Mouse (Mus musculus) kidney, embryonic 15.5 days (tissue): ENCODE data around the gene Ddx55. TPM values are rescaled to one million over a fixed set of nuclear protein-coding genes. Genes with fewer than 3 reads are reported as not detected.

Experiments
- ATAC-seq: fragments of 200-750 bp; cut with Nextera tagmentation; replicated peaks from 2 replicates; pipeline ENCODE4 v1.8.0; 2017; ENCODE audit warnings: moderate TSS enrichment; ENCODE audit not compliant: low FRiP score
- H3K27ac ChIP-seq: fragments of 300-500 bp; sonication (generic); 2 replicates; pipeline ENCODE4 v1.5.1; 2015; ENCODE audit warnings: mild to moderate bottlenecking, inconsistent platforms
- H3K27me3 ChIP-seq: fragments of 300-500 bp; sonication (generic); 2 replicates; pipeline ENCODE4 v1.6.1; 2015; ENCODE audit warnings: inconsistent platforms
- H3K36me3 ChIP-seq: fragments of 300-500 bp; sonication (generic); 2 replicates; pipeline ENCODE4 v1.6.1; 2015; ENCODE audit warnings: inconsistent platforms
- H3K4me1 ChIP-seq: fragments of 300-500 bp; sonication (generic); 2 replicates; pipeline ENCODE4 v1.6.1; 2015; ENCODE audit warnings: inconsistent platforms
- H3K4me2 ChIP-seq: fragments of 300-500 bp; sonication (generic); 2 replicates; pipeline ENCODE4 v1.6.1; 2015; ENCODE audit warnings: moderate library complexity, mild to moderate bottlenecking, inconsistent platforms
- H3K4me3 ChIP-seq: fragments of 300-500 bp; sonication (generic); replicated peaks from 2 replicates; pipeline ENCODE4 v1.5.1; 2015; ENCODE audit warnings: mild to moderate bottlenecking, inconsistent platforms
- H3K9ac ChIP-seq: fragments of 300-500 bp; sonication (generic); 2 replicates; pipeline ENCODE4 v1.6.1; 2015; ENCODE audit warnings: mild to moderate bottlenecking, inconsistent platforms
- H3K9me3 ChIP-seq: fragments of 300-500 bp; sonication (generic); replicated peaks from 2 replicates; pipeline ENCODE4 v1.6.1; 2016; ENCODE audit warnings: inconsistent platforms
- whole genome bisulfite sequencing: fragments of 180-500 bp; shearing (Covaris S2); methylation state at CpG from one replicate; pipeline ENCODE4 v1.1.7; 2015; ENCODE audit warnings: mixed read lengths; 5-methylcytosine and 5-hydroxymethylcytosine counted together
- polyA plus RNA-seq: library from polyadenylated mRNA; unstranded; fragments of >200 nt; fragmentation: Nextera tagmentation; extraction: Ambion mirVana; gene quantifications from 2 replicates; pipeline ENCODE4 v1.2.1, GENCODE M21; 2015

Gene Ddx55
- 13.6 and 15.8 TPM in 2 replicates for polyA plus RNA-seq

- Histone ChIP-seq H3K4me2 (peak within 1 kb of the TSS; percentile 77), H3K9ac (peak within 1 kb of the TSS; percentile 61), H3K4me1 (peaks cover 14% of the 10 kb centered on the region), H3K9me3 (no peaks in the 10 kb centered on the region), H3K4me3 (peak within 1 kb of the TSS; percentile 77), H3K36me3 (peaks cover 50% of the 10 kb centered on the region), H3K27me3 (no peaks in the 10 kb centered on the region), H3K27ac (peak within 1 kb of the TSS; percentile 90)
- under 1% methylated on average over 66 of the region's 66 CpGs for WGBS
- peak; percentile 85 for ATAC-seq
These were observed at the start of gene Ddx55 for GRCm38 (mm10) chr5:124552558-124553307. TSS of gene Ddx55 (plus strand) at chr5:124552864.

- peaks cover 65% of the 10 kb centered on the region for H3K36me3 ChIP-seq
- H3K27ac ChIP-seq, result no peak overlapping the region
- no peaks in the 10 kb centered on the region for H3K9me3 ChIP-seq
- H3K4me1 ChIP-seq, result peaks cover 26% of the 10 kb centered on the region
- H3K27me3 ChIP-seq, result no peaks in the 10 kb centered on the region
- ATAC-seq, result no peak
- no peak overlapping the region for H3K4me2 ChIP-seq
- H3K9ac ChIP-seq, result no peak overlapping the region
- H3K4me3 ChIP-seq, result no peak overlapping the region
- WGBS, result 58% methylated on average over 14 of the region's 14 CpGs
These were observed 48.9 kb upstream of the Ddx55 start for GRCm38 (mm10) chr5:124503742-124504141.

- no peaks in the 10 kb centered on the region for H3K9me3 ChIP-seq
- no peak for ATAC-seq
- 91% methylated on average over 4 of the region's 4 CpGs for WGBS
These were observed 47.4 kb upstream of the Ddx55 start for GRCm38 (mm10) chr5:124505235-124505634.

GRCm38 (mm10) chr5:124506731-124507359, 45.8 kb upstream of the Ddx55 start:
- WGBS, result 39% methylated on average over 10 of the region's 10 CpGs
- no peaks in the 10 kb centered on the region for H3K27me3 ChIP-seq
- peaks cover 51% of the 10 kb centered on the region for H3K36me3 ChIP-seq
- H3K9ac ChIP-seq, result no peak overlapping the region
- no peak overlapping the region for H3K4me3 ChIP-seq
- peak; percentile 31; the same call in 1 of the 2 replicates for ATAC-seq
- H3K9me3 ChIP-seq, result no peaks in the 10 kb centered on the region
- 0 out of 2 replicates have a peak overlapping the region, but pooled peaks have one; percentile 7 for H3K27ac ChIP-seq
- peaks cover 36% of the 10 kb centered on the region for H3K4me1 ChIP-seq
- no peak overlapping the region for H3K4me2 ChIP-seq

More at GRCm38 (mm10) chr5:124505235-124505634, 47.4 kb upstream of the Ddx55 start:
- Histone ChIP-seq H3K4me3 (no peak overlapping the region), H3K4me1 (peaks cover 32% of the 10 kb centered on the region), H3K9ac (no peak overlapping the region), H3K27me3 (no peaks in the 10 kb centered on the region), H3K4me2 (no peak overlapping the region), H3K27ac (no peak overlapping the region), H3K36me3 (peaks cover 58% of the 10 kb centered on the region)

GRCm38 (mm10) chr5:124509200-124509599, 43.5 kb upstream of the Ddx55 start:
- no peak overlapping the region for H3K9ac ChIP-seq
- 86% methylated on average over 6 of the region's 6 CpGs for WGBS
- peaks cover 34% of the 10 kb centered on the region for H3K4me1 ChIP-seq
- no peak overlapping the region for H3K4me3 ChIP-seq
- H3K27me3 ChIP-seq, result no peaks in the 10 kb centered on the region
- no peak overlapping the region for H3K4me2 ChIP-seq
- H3K9me3 ChIP-seq, result no peaks in the 10 kb centered on the region
- no peak for ATAC-seq
- 0 out of 2 replicates have a peak overlapping the region, but pooled peaks have one; percentile 22 for H3K27ac ChIP-seq
- H3K36me3 ChIP-seq, result peaks cover 56% of the 10 kb centered on the region

GRCm38 (mm10) chr5:124509742-124510237, 42.9 kb upstream of the Ddx55 start:
- 66% methylated on average over 12 of the region's 12 CpGs for WGBS
- Histone ChIP-seq H3K4me1 (peaks cover 34% of the 10 kb centered on the region), H3K9ac (no peak overlapping the region), H3K27me3 (no peaks in the 10 kb centered on the region), H3K4me2 (no peak overlapping the region), H3K9me3 (no peaks in the 10 kb centered on the region), H3K4me3 (no peak overlapping the region), H3K36me3 (peaks cover 57% of the 10 kb centered on the region), H3K27ac (0 out of 2 replicates have a peak overlapping the region, but pooled peaks have one; percentile 22)
- 0 out of 2 replicates have a peak, but pooled peaks have one; percentile 4 for ATAC-seq

GRCm38 (mm10) chr5:124510536-124511050, 42.1 kb upstream of the Ddx55 start:
- Histone ChIP-seq H3K27me3 (no peaks in the 10 kb centered on the region), H3K4me3 (no peak overlapping the region), H3K27ac (no peak overlapping the region), H3K4me2 (no peak overlapping the region), H3K9ac (no peak overlapping the region), H3K36me3 (peaks cover 57% of the 10 kb centered on the region), H3K4me1 (peaks cover 34% of the 10 kb centered on the region), H3K9me3 (no peaks in the 10 kb centered on the region)
- no peak for ATAC-seq
- WGBS, result 86% methylated on average over 10 of the region's 10 CpGs

- 87% methylated on average over 5 of the region's 5 CpGs for whole genome bisulfite sequencing
These were observed 36.9 kb upstream of the Ddx55 start for GRCm38 (mm10) chr5:124515789-124516188.

GRCm38 (mm10) chr5:124518648-124519047, 34.0 kb upstream of the Ddx55 start:
- Histone ChIP-seq H3K4me1 (no peaks in the 10 kb centered on the region), H3K27ac (no peak overlapping the region), H3K27me3 (no peaks in the 10 kb centered on the region), H3K4me3 (no peak overlapping the region), H3K9me3 (no peaks in the 10 kb centered on the region), H3K9ac (no peak overlapping the region), H3K36me3 (peaks cover 56% of the 10 kb centered on the region), H3K4me2 (no peak overlapping the region)
- WGBS, result 90% methylated on average over 10 of the region's 10 CpGs
- ATAC-seq, result no peak

More at GRCm38 (mm10) chr5:124515789-124516188, 36.9 kb upstream of the Ddx55 start:
- peaks cover 73% of the 10 kb centered on the region for H3K36me3 ChIP-seq
- H3K9me3 ChIP-seq, result no peaks in the 10 kb centered on the region
- no peak overlapping the region for H3K4me3 ChIP-seq
- no peaks in the 10 kb centered on the region for H3K4me1 ChIP-seq
- no peak overlapping the region for H3K4me2 ChIP-seq
- no peak for ATAC-seq
- no peaks in the 10 kb centered on the region for H3K27me3 ChIP-seq
- H3K9ac ChIP-seq, result no peak overlapping the region
- H3K27ac ChIP-seq, result no peak overlapping the region

- no peak for ATAC-seq
- no peak overlapping the region for H3K4me2 ChIP-seq
- no peak overlapping the region for H3K27ac ChIP-seq
- WGBS, result 75% methylated on average over 4 of the region's 4 CpGs
- no peak overlapping the region for H3K4me3 ChIP-seq
- H3K36me3 ChIP-seq, result peaks cover 41% of the 10 kb centered on the region
- no peaks in the 10 kb centered on the region for H3K27me3 ChIP-seq
- no peaks in the 10 kb centered on the region for H3K9me3 ChIP-seq
- no peaks in the 10 kb centered on the region for H3K4me1 ChIP-seq
- no peak overlapping the region for H3K9ac ChIP-seq
These were observed 31.1 kb upstream of the Ddx55 start for GRCm38 (mm10) chr5:124521588-124521987.

GRCm38 (mm10) chr5:124523032-124523431, 29.6 kb upstream of the Ddx55 start:
- no peak overlapping the region for H3K4me2 ChIP-seq
- ATAC-seq, result no peak
- no peak overlapping the region for H3K4me3 ChIP-seq
- peaks cover 9% of the 10 kb centered on the region for H3K4me1 ChIP-seq
- H3K9ac ChIP-seq, result no peak overlapping the region
- WGBS, result 96% methylated on average over 8 of the region's 8 CpGs
- H3K27ac ChIP-seq, result no peak overlapping the region
- H3K27me3 ChIP-seq, result no peaks in the 10 kb centered on the region
- H3K36me3 ChIP-seq, result peaks cover 38% of the 10 kb centered on the region
- no peaks in the 10 kb centered on the region for H3K9me3 ChIP-seq

- Histone ChIP-seq H3K27me3 (no peaks in the 10 kb centered on the region), H3K4me1 (peaks cover 28% of the 10 kb centered on the region), H3K4me3 (no peak overlapping the region), H3K4me2 (no peak overlapping the region), H3K9me3 (no peaks in the 10 kb centered on the region), H3K36me3 (peaks cover 24% of the 10 kb centered on the region), H3K9ac (no peak overlapping the region), H3K27ac (no peak overlapping the region)
- ATAC-seq, result no peak
- 93% methylated on average over 5 of the region's 5 CpGs for WGBS
These were observed 27.7 kb upstream of the Ddx55 start for GRCm38 (mm10) chr5:124524943-124525342.
